Mouse (Mus musculus) lung, postnatal 0 days (tissue): Measurements from ENCODE around the gene Nfs1.

Experiments
- CTCF ChIP-seq: IDR thresholded peaks from 2 replicates; pipeline ENCODE4 v1.5.1; 2016; ENCODE audit warnings: antibody characterized with exemption, mild to moderate bottlenecking
- EP300 ChIP-seq: IDR thresholded peaks from 2 replicates; pipeline ENCODE4 v1.6.1; 2016; ENCODE audit warnings: antibody characterized with exemption, mild to moderate bottlenecking, control low read depth

GRCm38 (mm10) chr2:156180094-156180821 is 36.3 kb upstream of the Nfs1 start, which contains the start of gene Rbm39:
- TF ChIP-seq CTCF (peak; percentile 77), EP300 (peak; percentile 99)
